Mouse (Mus musculus) small intestine, adult 2 months (tissue): ENCODE measurements around the gene Fndc3a. TPM values are rescaled to one million over a fixed set of nuclear protein-coding genes. Genes with fewer than 3 reads are reported as not detected.

Experiments used
- H3K27ac ChIP-seq: fragments of 200-500 bp; 2 replicates; pipeline ENCODE4 v1.5.1; 2012; ENCODE audit warnings: low read depth, low read length, control low read depth, inconsistent platforms; ENCODE audit not compliant: insufficient read depth
- H3K27me3 ChIP-seq: fragments of 200-500 bp; 2 replicates; pipeline ENCODE4 v1.6.1; 2012; ENCODE audit warnings: mild to moderate bottlenecking, moderate library complexity, low read length, inconsistent platforms; ENCODE audit not compliant: control insufficient read depth, insufficient read depth
- H3K36me3 ChIP-seq: fragments of 200-500 bp; 2 replicates; pipeline ENCODE4 v1.6.1; 2012; ENCODE audit warnings: mild to moderate bottlenecking, low read length, control low read depth, inconsistent platforms; ENCODE audit not compliant: control insufficient read depth, insufficient read depth
- H3K4me1 ChIP-seq: fragments of 200-500 bp; 2 replicates; pipeline ENCODE4 v1.6.1; 2012; ENCODE audit warnings: low read length, inconsistent platforms, mixed read lengths; ENCODE audit not compliant: control insufficient read depth, insufficient read depth, insufficient read length
- H3K4me3 ChIP-seq: fragments of 200-500 bp; 2 replicates; pipeline ENCODE4 v1.5.1; 2012; ENCODE audit warnings: low read depth, mild to moderate bottlenecking, control low read depth, inconsistent platforms, low read length, moderate library complexity
- CTCF ChIP-seq: fragments of 200-500 bp; IDR thresholded peaks from 2 replicates; pipeline ENCODE4 v1.5.1; 2012; ENCODE audit warnings: low read depth, mild to moderate bottlenecking, control low read depth, inconsistent platforms, low read length, moderate library complexity, mixed read lengths; ENCODE audit not compliant: insufficient replicate concordance, insufficient read length; ENCODE audit errors: extremely low read depth
- POLR2A ChIP-seq: fragments of 200-500 bp; IDR thresholded peaks from 2 replicates; pipeline ENCODE4 v1.6.1; 2012; ENCODE audit warnings: low read depth, mild to moderate bottlenecking, control low read depth, inconsistent platforms, low read length, moderate library complexity
- WGBS: fragments of 180-500 bp; shearing (Covaris S2); methylation state at CpG from one replicate; pipeline ENCODE4 v1.1.7; 2018; 5-methylcytosine and 5-hydroxymethylcytosine counted together
- polyA plus RNA-seq: library from polyadenylated mRNA; depleted of rRNA; stranded (reverse); fragments of >200 nt; gene quantifications from 2 replicates; pipeline ENCODE4 v1.2.3, GENCODE M21; 2012; rRNA removed

The Fndc3a gene
- polyA plus RNA-seq = 16.9 and 29.2 TPM in 2 replicates

DNA sequence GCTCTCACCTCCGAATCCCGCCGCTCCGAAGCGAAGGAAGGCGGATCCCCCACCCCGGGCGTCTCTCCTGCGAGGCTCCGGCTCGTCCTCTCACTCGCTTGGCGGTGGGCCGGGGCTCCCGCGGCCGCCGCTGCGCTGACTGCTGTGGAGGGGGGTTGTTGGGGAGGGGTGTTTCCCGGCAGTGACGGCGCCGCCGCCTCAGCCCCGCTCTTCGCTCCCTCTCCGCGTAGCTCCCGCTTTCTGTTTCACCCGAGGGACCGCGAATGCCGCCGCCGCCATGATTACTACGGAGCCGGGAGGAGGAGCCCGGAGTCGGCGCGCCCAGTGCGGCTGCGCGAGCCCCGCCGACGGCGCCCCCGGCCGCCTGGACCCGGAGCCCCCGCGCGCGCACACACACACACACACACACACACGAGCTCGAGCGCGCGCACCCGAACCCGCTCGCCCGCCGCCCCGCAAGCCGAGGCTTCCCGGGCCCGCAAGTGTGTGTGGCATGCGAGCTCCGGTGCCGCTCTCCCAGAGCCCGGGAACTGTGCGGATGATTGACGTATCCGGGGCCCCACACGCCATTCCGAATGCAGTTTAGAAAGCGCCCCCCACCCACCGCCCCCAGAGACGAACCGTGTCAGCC is at the start of gene Fndc3a:
Gene Fndc3a, minus strand, starts transcription at position 294 of the 631 bp plus-strand sequence.
- WGBS = under 1% methylated on average over 79 of the region's 82 CpGs
- peak within 1 kb of the TSS; percentile 92 for H3K4me3 ChIP-seq
- peak within 1 kb of the TSS; percentile 88 for H3K27ac ChIP-seq
- TF ChIP-seq POLR2A (peak; percentile 49), CTCF (no peak)
- no peaks in the 10 kb centered on the region for H3K27me3 ChIP-seq
- H3K4me1 ChIP-seq = no peaks in the 10 kb centered on the region
- H3K36me3 ChIP-seq = no peaks in the 10 kb centered on the region

DNA sequence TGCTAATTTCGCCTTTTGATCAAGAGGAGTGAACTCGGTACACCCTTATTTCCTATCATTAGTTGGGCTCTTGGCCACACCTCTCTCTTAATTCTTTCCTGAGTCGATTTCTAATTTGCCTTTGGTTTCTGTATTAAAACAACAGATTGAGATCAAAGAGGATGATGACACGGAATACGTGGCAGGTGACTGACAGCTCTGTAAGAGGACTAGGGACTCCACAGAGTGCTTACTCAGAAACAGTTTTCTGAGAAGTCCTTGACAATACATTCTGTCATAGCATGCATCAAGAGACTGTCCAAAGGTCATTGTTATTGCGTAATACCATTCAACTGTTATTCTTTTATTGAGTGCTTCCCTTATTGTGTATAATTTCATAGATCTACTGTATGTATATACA is 43.1 kb upstream of the Fndc3a start:
- no peaks in the 10 kb centered on the region for H3K36me3 ChIP-seq
- H3K4me1 ChIP-seq = no peaks in the 10 kb centered on the region
- WGBS = 44% methylated on average over 6 of the region's 6 CpGs
- TF ChIP-seq POLR2A (no peak), CTCF (no peak)
- H3K27me3 ChIP-seq = no peaks in the 10 kb centered on the region
- no peak overlapping the region for H3K27ac ChIP-seq
- H3K4me3 ChIP-seq = no peak overlapping the region

DNA sequence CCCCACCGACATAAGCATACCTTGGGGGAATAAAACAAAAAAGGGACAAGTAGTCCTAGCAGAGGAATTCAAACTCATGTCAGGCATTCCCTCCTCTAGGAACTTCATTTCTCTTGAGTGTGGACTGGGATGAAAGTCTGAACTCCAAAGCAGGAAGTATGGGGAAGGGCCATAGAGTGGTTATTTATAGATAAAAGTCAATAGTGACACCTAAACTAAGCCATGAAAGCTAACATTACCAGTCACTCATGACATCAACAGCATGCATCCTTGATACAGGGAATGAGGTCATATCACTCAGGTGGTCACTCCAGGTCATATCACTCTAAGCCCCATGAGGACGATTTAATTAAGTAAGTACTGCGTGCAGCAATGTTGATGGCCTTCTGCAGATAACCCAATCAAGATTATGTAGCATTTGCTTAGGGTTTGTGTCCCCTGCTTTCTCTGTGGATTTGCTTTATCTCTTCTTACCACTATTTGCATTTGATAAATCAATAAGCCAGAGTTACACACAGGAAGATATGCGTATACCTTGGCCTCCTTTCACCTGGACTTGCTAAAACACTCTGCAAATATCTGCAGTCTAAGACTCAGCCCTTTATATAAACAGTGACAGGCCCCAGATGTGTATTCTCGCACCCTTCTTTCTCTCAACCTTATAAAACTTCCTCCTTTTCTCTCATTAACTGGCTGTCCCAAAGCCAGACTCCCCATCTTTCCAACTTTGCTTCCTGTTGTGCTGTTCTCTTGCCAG is 40.8 kb upstream of the Fndc3a start:
- 50% methylated on average over 5 of the region's 5 CpGs for WGBS
- Histone ChIP-seq H3K36me3 (no peaks in the 10 kb centered on the region), H3K27ac (no peak overlapping the region), H3K27me3 (no peaks in the 10 kb centered on the region), H3K4me1 (no peaks in the 10 kb centered on the region), H3K4me3 (no peak overlapping the region)
- TF ChIP-seq CTCF (no peak), POLR2A (no peak)

DNA sequence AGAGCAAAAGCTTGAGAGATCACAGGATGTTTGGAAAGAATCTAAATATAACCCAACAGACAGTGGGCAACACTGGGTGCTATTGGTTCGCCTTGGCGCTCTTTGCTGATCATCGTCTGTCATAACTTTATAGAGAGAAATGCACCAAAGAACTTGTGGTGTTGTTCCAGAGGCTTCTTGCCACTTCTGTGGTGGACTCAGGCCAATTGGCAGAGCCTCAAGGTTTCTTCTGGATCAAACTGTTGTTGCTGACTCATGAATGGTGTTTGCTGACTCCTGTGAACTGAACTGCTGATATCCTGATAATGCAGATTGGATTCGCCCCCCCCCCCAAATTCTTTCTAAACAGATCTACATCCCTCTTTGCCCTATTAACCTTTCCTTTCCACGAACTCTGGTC is 38.5 kb upstream of the Fndc3a start:
- no peaks in the 10 kb centered on the region for H3K4me1 ChIP-seq
- no peaks in the 10 kb centered on the region for H3K36me3 ChIP-seq
- H3K4me3 ChIP-seq = no peak overlapping the region
- no peak for TF ChIP-seq CTCF
- TF ChIP-seq POLR2A = no peak
- WGBS = 93% methylated on average over 5 of the region's 5 CpGs
- H3K27ac ChIP-seq = no peak overlapping the region
- H3K27me3 ChIP-seq = no peaks in the 10 kb centered on the region

DNA sequence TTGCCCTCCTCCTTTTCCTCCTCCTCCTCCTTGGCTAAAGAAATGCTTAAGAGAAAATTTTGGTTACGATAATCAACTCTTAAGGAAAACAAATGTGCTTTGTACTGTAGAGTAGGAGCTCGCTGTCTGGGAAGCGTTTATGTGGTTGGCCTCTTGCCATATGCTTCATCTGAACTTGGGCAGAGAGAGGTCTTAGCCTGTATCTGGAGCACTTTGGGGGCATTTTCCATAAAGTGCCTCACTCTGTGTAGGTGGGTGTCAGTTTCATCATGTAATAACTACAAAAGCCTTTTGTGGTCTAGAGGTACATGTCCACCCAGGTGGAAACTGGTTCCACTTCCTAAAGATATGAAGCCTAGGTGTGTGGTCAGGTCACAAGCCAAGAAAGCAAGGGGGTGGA is 31.9 kb upstream of the Fndc3a start:
- H3K4me3 ChIP-seq = no peak overlapping the region
- H3K27ac ChIP-seq = no peak overlapping the region
- no peaks in the 10 kb centered on the region for H3K27me3 ChIP-seq
- TF ChIP-seq CTCF (no peak), POLR2A (no peak)
- 68% methylated on average over 3 of the region's 3 CpGs for WGBS
- H3K4me1 ChIP-seq = no peaks in the 10 kb centered on the region
- no peaks in the 10 kb centered on the region for H3K36me3 ChIP-seq

DNA sequence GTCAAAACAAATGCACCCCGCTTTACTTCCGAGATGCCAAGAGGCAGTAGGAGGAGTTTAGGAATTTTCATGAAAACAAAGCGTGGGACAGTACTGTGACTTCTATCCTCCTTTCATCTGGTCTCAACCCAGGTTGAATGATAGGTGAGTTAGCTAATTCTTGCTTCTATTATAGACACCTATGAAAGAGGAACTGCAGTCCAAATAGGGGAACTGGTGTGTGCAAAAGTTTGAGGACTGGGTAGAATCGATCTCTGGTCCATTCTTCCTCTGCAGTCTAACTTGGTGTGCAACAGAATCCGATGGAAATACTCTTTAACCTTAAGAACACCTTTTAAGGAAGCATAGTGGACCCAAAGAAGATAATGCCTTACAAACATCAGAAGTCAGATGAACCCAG is 30.5 kb upstream of the Fndc3a start:
- WGBS = 83% methylated on average over 5 of the region's 5 CpGs
- no peak overlapping the region for H3K27ac ChIP-seq
- H3K27me3 ChIP-seq = no peaks in the 10 kb centered on the region
- no peaks in the 10 kb centered on the region for H3K4me1 ChIP-seq
- TF ChIP-seq CTCF (no peak), POLR2A (no peak)
- H3K36me3 ChIP-seq = no peaks in the 10 kb centered on the region
- H3K4me3 ChIP-seq = no peak overlapping the region

DNA sequence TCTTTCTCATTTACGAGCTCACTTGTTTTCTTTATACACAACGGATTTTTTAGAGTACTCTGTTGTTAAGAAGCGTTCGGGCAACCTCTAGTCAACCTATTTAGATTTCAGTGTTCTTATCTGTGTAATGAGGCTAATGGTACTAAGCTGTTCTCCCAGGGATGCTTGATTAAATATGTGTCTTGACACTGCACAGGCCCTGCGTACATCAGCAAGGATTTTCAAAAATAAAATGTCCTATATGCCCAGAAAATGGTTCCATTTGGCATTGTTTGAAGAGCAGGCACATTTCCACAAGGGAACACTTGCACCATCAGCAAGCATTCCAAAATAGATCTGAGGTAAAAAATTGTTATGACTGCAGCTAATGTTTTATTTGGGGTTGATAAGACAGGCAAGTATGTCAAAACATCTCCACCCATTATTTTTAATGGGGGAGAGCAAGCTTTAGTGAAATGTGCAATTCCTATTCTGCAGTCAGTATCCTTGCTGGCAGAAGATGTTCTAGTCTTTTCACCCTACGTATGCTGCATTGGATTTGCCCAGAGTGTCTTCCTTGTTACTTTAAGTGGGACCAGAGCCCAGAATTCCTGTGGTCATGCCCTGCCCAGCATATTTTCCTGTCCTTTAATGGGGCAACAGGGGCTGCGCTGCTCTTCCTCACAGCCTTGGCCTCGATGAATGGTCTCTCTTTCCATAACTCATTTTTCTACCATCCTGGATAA is 29.8 kb upstream of the Fndc3a start:
- Histone ChIP-seq H3K4me3 (no peak overlapping the region), H3K27ac (no peak overlapping the region), H3K36me3 (no peaks in the 10 kb centered on the region), H3K4me1 (no peaks in the 10 kb centered on the region), H3K27me3 (no peaks in the 10 kb centered on the region)
- WGBS = 77% methylated on average over 8 of the region's 8 CpGs
- TF ChIP-seq POLR2A (no peak), CTCF (no peak)
